Mouse (Mus musculus) mesoderm, embryonic 11.5 days (tissue): ENCODE measurements around the gene Gm9913.

Experiments
- DNase-seq: peaks from one replicate; pipeline ENCODE4 v3.0.0-alpha.2; 2012; ENCODE audit warnings: low read depth, low spot score

The Gm9913 gene

GRCm38 (mm10) chr2:125548806-125549578 lies 44.1 kb downstream of the Gm9913 start:
- peak; percentile 24 for DNase-seq

DNA sequence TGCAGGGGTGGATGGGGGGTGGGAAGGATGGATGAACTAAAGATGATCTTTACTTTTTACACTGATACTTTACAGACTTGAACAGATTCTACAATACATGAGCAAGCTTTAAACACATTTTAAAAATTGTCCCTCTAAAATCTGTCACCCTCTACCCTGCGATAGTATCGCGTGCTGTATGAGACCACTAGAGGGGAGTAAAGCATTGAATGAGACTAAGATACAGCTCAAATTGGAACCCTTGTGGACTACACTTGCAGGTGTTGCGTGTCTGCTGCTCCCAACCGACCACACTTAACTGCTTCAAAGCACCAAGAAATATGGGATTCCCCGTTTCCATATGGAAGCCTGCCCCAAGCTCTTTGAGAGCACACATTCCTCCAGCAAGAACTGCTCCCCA lies 50.9 kb downstream of the Gm9913 start:
- no peak for DNase-seq
